Mouse (Mus musculus) E14TG2a.4 (cell line): ENCODE measurements around the gene Abca5.

Source experiments
- CTCF ChIP-seq: conservative IDR thresholded peaks from 2 replicates; pipeline ENCODE4 v1.5.1; 2014; ENCODE audit warnings: low read length
- NANOG ChIP-seq: IDR thresholded peaks from 2 replicates; pipeline ENCODE4 v1.6.1; 2014; ENCODE audit warnings: borderline replicate concordance, low read length, mixed read lengths

- TF ChIP-seq CTCF (no peak), NANOG (no peak)
Measured at GRCm38 (mm10) chr11:110336814-110337288, 665 bp downstream of the Abca5 start.
